Mouse (Mus musculus) ovary, adult 2 months (tissue): ENCODE results near the gene Nelfb. TPM values are rescaled to one million over a fixed set of nuclear protein-coding genes. Genes with fewer than 3 reads are reported as not detected.

ENCODE experiments used
- polyA plus RNA-seq: library from polyadenylated mRNA; depleted of rRNA; stranded (reverse); fragments of >200 nt; gene quantifications from 2 replicates; pipeline ENCODE4 v1.2.3, GENCODE M21; 2012; rRNA removed

The Nelfb gene
- 54.5 and 59.1 TPM in 2 replicates for polyA plus RNA-seq

DNA sequence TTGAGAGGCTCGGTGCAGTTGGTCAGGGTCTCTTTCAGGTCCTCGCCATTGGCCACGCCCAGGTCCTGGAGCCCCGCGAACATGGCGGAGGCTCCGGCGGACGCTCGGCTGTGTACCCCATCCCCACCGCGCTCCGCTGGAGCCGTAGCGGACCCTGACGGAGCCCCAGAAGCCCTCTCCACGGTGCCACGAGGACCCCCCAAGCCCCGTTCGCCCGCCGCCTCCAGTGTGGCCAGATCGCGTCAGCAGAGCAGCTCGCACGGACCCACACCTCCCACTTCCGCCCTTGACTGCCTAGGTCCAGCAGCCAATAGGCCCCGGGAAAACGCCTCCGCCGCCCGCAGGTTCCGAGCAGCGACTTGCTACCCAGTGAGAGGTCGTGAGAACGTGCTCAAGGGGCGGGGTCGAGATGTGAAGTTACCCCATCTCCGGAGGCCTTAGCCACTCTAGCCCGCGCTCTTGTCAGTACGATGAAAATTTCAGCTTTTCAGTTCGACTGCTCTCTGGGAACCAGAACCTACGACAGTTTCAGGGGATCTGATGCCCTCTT is at the start of gene Nelfb:
Gene Nelfb (minus strand): TSS at position 369 of the 550 bp plus-strand sequence.

DNA sequence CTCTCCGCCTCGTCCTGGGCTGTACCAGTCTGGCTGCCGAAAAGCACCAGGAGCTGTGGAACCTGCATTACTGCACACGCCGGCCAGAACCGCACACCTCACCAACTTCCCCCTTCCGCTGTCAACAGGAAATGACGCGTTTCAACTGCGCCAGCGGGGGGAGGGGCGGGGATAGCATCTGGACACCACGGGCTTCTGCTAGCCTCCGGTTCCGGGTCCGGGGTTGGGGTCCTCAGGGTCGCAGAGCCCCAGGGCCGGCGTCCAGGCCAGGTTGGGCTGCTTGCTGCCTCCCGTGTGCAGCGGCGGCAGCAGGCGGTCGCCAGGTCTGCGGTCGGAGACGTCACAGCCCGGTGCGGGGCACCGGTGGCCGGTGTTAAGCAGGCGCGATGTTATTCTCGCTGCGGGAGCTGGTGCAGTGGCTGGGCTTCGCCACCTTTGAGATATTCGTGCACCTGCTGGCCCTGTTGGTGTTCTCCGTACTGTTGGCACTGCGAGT is 44.0 kb upstream of the Nelfb start, which contains the start of gene Tmem203:
Gene Tmem203 (plus strand): TSS at position 156 of the 496 bp plus-strand sequence.

DNA sequence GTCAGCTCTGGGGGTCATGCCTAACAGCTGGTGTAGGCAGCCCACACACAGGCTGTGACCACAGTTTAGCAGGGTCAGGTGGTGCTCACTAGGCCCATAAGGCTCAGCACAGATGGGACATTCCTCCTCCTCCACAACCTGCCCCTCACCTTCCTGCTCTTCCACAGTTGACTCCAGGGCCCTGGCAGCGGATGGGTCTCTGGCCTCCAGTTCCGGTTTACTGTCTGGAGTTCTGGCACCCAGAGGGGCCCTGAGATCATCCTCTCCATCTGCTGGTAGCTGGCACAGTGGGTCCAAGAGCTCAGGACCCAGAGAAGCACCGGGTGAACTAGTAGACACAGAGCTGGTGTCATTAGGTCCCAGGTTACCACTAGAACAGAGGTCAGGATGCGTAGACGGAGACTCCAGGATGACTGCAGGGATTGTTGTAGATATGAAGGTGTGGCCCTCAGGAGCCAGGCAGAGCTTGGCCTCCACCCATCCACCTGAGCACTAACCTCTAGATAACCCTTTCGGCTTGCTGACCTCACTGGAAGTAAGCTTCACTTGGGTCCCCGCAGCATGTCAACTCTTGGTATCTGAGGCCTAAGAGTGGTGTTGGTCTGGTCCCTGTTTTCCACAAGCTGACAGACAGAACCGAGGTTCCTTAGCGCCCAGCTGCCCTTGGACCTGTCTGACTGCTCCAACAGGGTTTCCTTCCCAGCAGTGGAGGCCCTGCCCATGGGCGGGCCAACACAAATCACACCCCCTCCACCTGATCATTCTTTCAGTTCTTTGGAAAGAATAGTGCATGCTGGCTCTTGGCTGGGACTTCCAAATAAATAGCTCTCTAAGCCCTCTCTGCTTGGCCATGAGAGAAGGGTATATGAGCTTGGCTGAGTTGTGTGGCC is 35.1 kb upstream of the Nelfb start, which contains the start of gene AL732309.1:
Gene AL732309.1 (minus strand): TSS at position 681 of the 890 bp plus-strand sequence.

DNA sequence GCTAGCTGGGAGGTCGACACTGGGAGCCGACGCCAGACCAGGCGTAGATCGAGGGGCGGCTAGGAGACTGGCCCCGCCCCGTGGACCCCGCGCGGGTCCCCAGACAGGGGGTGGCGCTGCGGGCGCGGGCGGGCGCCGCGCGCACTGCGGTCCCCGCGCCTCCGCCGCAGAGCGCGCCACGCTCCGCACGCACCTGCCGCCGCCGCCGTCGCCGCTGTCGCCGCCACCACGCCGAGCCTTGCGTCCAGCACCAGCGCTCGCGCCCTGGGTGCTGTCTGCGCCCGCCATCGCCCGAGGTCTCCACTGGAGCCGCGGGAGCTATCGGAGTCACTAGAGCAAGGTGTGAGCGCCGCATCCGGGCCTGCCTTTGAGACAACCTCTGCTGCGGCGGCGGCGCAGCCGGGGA is 30.8 kb upstream of the Nelfb start, which contains the start of the genes Rnf208 and Cysrt1:
Gene Rnf208 (plus strand): TSS at position 155 of the 406 bp plus-strand sequence.
Gene Cysrt1 (minus strand): TSS at position 352 of the 406 bp plus-strand sequence.

DNA sequence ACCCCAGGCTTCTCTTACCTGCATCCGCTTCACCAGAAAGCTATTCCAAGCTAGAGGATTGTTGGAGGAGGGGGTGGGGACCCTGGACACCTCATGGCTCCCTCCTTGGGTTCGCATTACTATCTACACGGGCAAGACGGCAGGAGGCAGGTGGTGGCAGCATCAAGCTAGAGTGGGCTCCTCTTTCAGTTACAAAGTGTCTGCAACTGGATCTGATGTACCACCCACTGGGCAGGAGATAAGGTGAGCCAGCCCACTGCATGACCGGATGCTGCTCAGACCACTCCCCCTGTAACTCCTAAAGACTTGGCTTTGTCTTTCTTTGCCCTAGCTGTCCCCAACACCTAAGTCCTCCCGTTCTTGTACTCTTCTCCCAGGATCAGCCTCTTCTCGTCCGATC is 25.3 kb upstream of the Nelfb start, which contains the start of gene Rnf224:
Gene Rnf224 (minus strand): TSS at position 174 of the 400 bp plus-strand sequence.

DNA sequence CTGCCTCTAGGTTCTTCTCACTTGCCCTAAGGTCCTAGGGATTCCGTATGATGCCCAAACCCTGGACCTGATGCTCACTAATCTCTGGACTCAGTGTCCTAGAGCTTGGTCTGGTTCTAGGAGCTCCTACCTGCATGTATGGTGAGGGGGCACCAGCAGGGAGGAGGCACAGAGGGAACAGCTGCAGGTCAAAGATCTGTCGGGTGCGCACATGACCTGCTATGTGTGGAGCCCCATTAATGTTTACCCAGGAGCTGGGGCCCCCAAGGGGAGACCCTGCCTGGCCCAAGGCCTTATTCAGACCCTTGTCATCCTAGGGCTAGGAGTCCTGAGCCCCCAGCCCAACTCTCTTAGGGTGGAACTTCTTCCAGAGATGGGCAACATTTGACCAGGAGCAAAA is 22.8 kb upstream of the Nelfb start, which contains the start of gene Slc34a3:
Gene Slc34a3 (minus strand): TSS at position 315 of the 400 bp plus-strand sequence.

DNA sequence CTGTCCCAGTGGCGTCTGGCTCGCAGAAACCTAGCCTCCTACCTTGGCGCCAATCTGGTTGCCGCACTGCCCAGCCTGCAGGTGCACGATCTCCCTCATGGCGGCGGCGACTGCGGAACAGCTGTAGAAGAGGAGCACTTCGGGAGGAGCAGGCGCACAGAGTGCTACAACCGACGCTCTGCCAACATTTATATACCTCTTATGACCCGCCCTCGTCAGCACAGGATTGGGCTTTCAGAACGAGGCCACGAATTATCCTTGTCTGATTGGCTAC is 13.1 kb upstream of the Nelfb start, which contains the start of gene Tubb4b:
Gene Tubb4b (minus strand): TSS at position 211 of the 274 bp plus-strand sequence.

DNA sequence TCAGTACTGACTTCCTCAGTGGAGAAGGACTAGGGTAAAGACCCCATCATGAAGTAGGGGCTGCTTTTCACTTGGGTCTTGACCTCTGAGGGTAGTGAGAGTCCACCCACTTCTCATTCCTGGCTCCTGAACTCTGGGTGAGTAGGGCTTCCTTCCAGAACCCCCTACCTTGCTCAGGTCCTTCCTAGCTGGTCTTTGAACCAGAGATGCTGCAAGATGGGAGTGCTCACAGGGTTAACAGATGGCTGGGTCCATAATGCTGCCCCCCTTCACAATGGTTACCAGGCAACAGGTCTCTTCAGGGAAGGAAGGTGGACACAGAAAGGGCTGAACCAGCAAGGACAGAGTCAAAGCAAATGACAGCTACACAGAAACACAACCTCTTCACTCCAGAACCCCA is 7.2 kb upstream of the Nelfb start, which contains the start of gene Fam166a:
Gene Fam166a (plus strand): TSS at position 301 of the 400 bp plus-strand sequence.

DNA sequence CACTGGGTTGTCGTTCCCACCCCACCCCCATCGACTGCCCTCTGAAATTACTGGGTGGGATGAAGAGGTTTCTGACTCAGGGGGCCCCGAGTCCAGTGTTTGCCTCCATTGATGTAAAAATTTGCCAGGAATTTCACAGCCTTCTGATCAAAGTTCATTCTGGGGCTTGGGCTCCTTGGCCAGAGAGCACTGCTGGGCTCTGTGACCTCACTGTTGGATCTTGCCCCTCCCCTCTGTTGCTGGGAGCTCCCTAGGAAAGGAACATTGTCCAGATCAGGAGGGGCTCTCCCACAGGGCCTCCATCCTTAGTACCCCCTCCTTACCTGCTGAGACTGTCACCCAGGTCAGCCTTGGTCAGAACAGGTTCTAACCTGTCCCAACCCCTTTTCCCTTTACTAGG is 3.2 kb upstream of the Nelfb start, which contains the start of gene Stpg3:
Gene Stpg3 (minus strand): TSS at position 194 of the 400 bp plus-strand sequence.

DNA sequence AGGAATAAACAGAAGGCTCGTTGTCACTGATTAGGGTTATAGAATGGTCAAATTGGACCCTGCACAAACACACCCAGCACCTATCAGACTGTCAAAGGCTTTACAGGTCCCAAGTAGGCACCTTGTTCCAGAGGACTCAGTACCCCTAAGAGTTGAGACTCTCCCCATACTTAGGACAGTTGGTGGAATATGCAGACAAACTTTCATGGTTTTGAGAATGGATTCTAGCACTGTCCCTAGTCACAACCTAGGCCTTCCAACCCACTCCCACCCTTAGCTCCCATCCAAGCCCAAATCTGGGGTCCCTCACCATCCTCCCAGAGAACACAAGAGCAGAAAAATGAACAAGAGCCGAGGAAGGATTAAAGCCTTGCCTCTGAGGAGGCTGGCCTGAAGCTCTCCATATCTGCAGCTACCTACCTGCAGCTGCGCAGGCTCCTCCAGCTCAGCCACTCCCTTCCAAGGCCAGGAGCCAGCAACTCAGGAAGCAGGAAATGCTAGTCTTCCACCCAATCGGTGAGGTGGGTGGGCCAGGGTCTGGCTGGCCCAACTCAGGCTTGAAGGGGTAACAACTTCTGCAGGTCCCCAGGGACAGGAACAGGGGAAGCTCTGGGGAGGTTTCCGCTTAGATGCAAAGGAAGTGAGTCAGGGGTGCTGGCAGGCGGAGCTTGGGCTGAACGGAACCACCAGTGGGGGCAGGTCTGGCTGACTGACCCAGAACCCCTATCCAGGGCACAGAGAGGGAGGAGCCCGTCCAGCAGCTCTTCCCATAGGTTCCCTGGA is 14.9 kb downstream of the Nelfb start, which contains the start of gene Tor4a:
Gene Tor4a (minus strand): TSS at position 715 of the 783 bp plus-strand sequence.

DNA sequence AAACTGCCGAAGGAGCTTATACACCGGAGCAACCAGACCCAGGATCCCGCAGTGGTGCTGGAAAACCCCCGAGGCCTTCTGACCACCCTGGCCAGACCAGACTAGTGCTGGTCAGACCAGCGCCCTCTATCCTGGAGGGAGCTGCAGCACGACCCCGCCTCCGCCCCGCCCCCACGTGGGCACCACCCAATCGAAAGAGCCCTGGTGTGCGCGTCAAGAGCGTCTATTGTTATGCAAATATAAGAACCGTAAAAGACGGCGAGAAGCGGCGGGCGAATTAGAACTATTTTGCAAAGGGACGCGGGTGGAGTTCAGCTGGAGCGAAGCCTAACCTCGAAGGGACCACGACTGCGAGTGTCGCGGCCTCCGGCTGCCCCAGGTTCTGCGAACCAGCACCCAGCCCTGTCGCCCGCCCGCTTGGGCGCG is 30.8 kb downstream of the Nelfb start, which contains the start of gene Nrarp:
Gene Nrarp (plus strand): TSS at position 281 of the 426 bp plus-strand sequence.

Other genes with a start within 250 kb of the Nelfb start
- gene Dph7, start 249.1 kb downstream of the Nelfb start, polyA plus RNA-seq = 29.8 and 34.1 TPM in 2 replicates
- 22.5 and 24.2 TPM in 2 replicates for gene Mrpl41, start 236.4 kb downstream of the Nelfb start, polyA plus RNA-seq
- gene Pnpla7, start 235.5 kb downstream of the Nelfb start, polyA plus RNA-seq = 15.7 and 21.7 TPM in 2 replicates
- gene Nsmf, start 157.1 kb downstream of the Nelfb start, polyA plus RNA-seq = 281 and 345 TPM in 2 replicates
- gene Entpd8, start 131.2 kb downstream of the Nelfb start, polyA plus RNA-seq = 0.81 and 1.6 TPM in 2 replicates
- 1.9 and 3.4 TPM in 2 replicates for gene Noxa1, start 116.3 kb downstream of the Nelfb start, polyA plus RNA-seq
- gene Nrarp, start 30.7 kb downstream of the Nelfb start, polyA plus RNA-seq = 16.0 and 20.1 TPM in 2 replicates
- 91.7 and 92.6 TPM in 2 replicates for gene Tor4a, start 14.6 kb downstream of the Nelfb start, polyA plus RNA-seq
- gene Stpg3, start 3.1 kb upstream of the Nelfb start, polyA plus RNA-seq = not detected in 2 replicates
- gene Fam166a, start 7.3 kb upstream of the Nelfb start, polyA plus RNA-seq = 0.18 and 0.40 TPM in 2 replicates
- 582 and 710 TPM in 2 replicates for gene Tubb4b, start 13.2 kb upstream of the Nelfb start, polyA plus RNA-seq
- gene Slc34a3, start 22.9 kb upstream of the Nelfb start, polyA plus RNA-seq = not detected in 2 replicates
- 0.10 TPM in 1 of 2 replicates, not detected in the other for gene Rnf224, start 25.3 kb upstream of the Nelfb start, polyA plus RNA-seq
- 27.2 and 28.5 TPM in 2 replicates for gene Rnf208, start 30.8 kb upstream of the Nelfb start, polyA plus RNA-seq
- 1.6 and 1.7 TPM in 2 replicates for gene Cysrt1, start 31.0 kb upstream of the Nelfb start, polyA plus RNA-seq
- gene AL732309.1, start 35.4 kb upstream of the Nelfb start, polyA plus RNA-seq = 31.6 and 35.4 TPM in 2 replicates
- 85.0 and 109 TPM in 2 replicates for gene Tmem203, start 44.0 kb upstream of the Nelfb start, polyA plus RNA-seq
- gene Tprn, start 51.1 kb upstream of the Nelfb start, polyA plus RNA-seq = 30.9 and 32.4 TPM in 2 replicates
- gene Ssna1, start 60.9 kb upstream of the Nelfb start, polyA plus RNA-seq = 85.4 and 91.9 TPM in 2 replicates
- 112 and 124 TPM in 2 replicates for gene Anapc2, start 61.0 kb upstream of the Nelfb start, polyA plus RNA-seq
- 0.51 and 0.55 TPM in 2 replicates for gene Tmem210, start 76.7 kb upstream of the Nelfb start, polyA plus RNA-seq
- 37.9 and 39.1 TPM in 2 replicates for gene Lrrc26, start 78.4 kb upstream of the Nelfb start, polyA plus RNA-seq
- 1.1 and 1.7 TPM in 2 replicates for gene Grin1, start 107.7 kb upstream of the Nelfb start, polyA plus RNA-seq
- 9.7 and 12.0 TPM in 2 replicates for gene Man1b1, start 120.8 kb upstream of the Nelfb start, polyA plus RNA-seq
- gene Dpp7, start 144.9 kb upstream of the Nelfb start, polyA plus RNA-seq = 50.5 and 59.0 TPM in 2 replicates
- 59.3 and 63.2 TPM in 2 replicates for gene Uap1l1, start 154.2 kb upstream of the Nelfb start, polyA plus RNA-seq
- 16.5 and 18.1 TPM in 2 replicates for gene Sapcd2, start 160.8 kb upstream of the Nelfb start, polyA plus RNA-seq
- 33.0 and 33.1 TPM in 2 replicates for gene Entpd2, start 184.4 kb upstream of the Nelfb start, polyA plus RNA-seq
- gene Npdc1, start 187.9 kb upstream of the Nelfb start, polyA plus RNA-seq = 300 and 413 TPM in 2 replicates
- 0.38 and 0.46 TPM in 2 replicates for gene Fut7, start 211.8 kb upstream of the Nelfb start, polyA plus RNA-seq
- gene Abca2, start 217.2 kb upstream of the Nelfb start, polyA plus RNA-seq = 54.2 and 56.6 TPM in 2 replicates
- gene Clic3, start 245.3 kb upstream of the Nelfb start, polyA plus RNA-seq = 36.3 and 57.3 TPM in 2 replicates
- gene Paxx, start 249.6 kb upstream of the Nelfb start, polyA plus RNA-seq = 87.0 and 99.6 TPM in 2 replicates